22 mouse cellular contexts compared by ENCODE assay signal in genomic region chr5:59893952-59894724, GRCm38 (mm10).
DNase-seq lines count a peak whose midpoint lies in the region; ATAC-seq and TF ChIP-seq lines count a peak whose summit lies in the region.
"Had no signal": no experiment of that assay in that cellular context is flagged by ENCODE, and none has a peak within 500 bp of the region (broad histone marks: within the 10 kb centered on the region; RNA-seq: fewer than 3 reads in every experiment).

No protein-coding gene starts in this region.

- no peak overlapping the region for H3K27ac ChIP-seq in forebrain, postnatal 0 days (ENCODE audit: low read depth, low read length)
- H3K27ac ChIP-seq in forebrain, embryonic 15.5 days (replicated peaks), result no peak overlapping the region
- H3K27ac ChIP-seq: embryonic facial prominence, embryonic 15.5 days; heart, embryonic 10.5 days; hindbrain, embryonic 12.5 days had no signal

- no peak overlapping the region for H3K9ac ChIP-seq in forebrain, postnatal 0 days
- H3K9ac ChIP-seq in forebrain, embryonic 15.5 days (replicated peaks), result no peak overlapping the region
- H3K9ac ChIP-seq: embryonic facial prominence, embryonic 15.5 days; hindbrain, embryonic 12.5 days had no signal

- H3K4me1 ChIP-seq in forebrain, postnatal 0 days (ENCODE audit: insufficient read depth), result no peaks in the 10 kb centered on the region
- no peaks in the 10 kb centered on the region for H3K4me1 ChIP-seq in forebrain, embryonic 15.5 days
- H3K4me1 ChIP-seq: embryonic facial prominence, embryonic 15.5 days; heart, embryonic 10.5 days; hindbrain, embryonic 12.5 days had no signal

- no peaks in the 10 kb centered on the region for H3K9me3 ChIP-seq in forebrain, postnatal 0 days (ENCODE audit: low read length)
- H3K9me3 ChIP-seq in forebrain, embryonic 15.5 days, result no peaks in the 10 kb centered on the region
- H3K9me3 ChIP-seq: embryonic facial prominence, embryonic 15.5 days; heart, embryonic 10.5 days; hindbrain, embryonic 12.5 days had no signal

- peak; percentile 20; the same call in 1 of the 2 replicates for ATAC-seq in forebrain, postnatal 0 days
- ATAC-seq in forebrain, embryonic 15.5 days (replicated peaks), result no peak
- ATAC-seq: hindbrain, embryonic 16.5 days; inflammation-experienced regulatory T-cells, adult 6 months; intestine, postnatal 0 days had no signal

- H3K4me2 ChIP-seq in forebrain, postnatal 0 days (ENCODE audit: low read depth), result no peak overlapping the region
- H3K4me2 ChIP-seq in forebrain, embryonic 15.5 days (replicated peaks), result no peak overlapping the region
- H3K4me2 ChIP-seq: embryonic facial prominence, embryonic 15.5 days; hindbrain, embryonic 12.5 days had no signal

- intact Hi-C loops in left cerebral cortex, postnatal 25 days (cut with DNase I), result no loop called here

- TF ChIP-seq CTCF in forebrain, postnatal 0 days (IDR thresholded peaks at IDR 0.05; ENCODE audit: low read depth), result no peak

- H3K36me3 ChIP-seq in forebrain, postnatal 0 days (ENCODE audit: insufficient read depth), result no peaks in the 10 kb centered on the region
- no peaks in the 10 kb centered on the region for H3K36me3 ChIP-seq in forebrain, embryonic 15.5 days
- H3K36me3 ChIP-seq: embryonic facial prominence, embryonic 15.5 days; heart, embryonic 10.5 days; hindbrain, embryonic 12.5 days had no signal

- WGBS in forebrain, postnatal 0 days, result 71% methylated on average over 6 of the region's 6 CpGs
- 74% methylated on average over 6 of the region's 6 CpGs for WGBS in forebrain, embryonic 15.5 days

- no peak overlapping the region for H3K4me3 ChIP-seq in forebrain, postnatal 0 days (ENCODE audit: low read depth, low read length)
- no peak overlapping the region for H3K4me3 ChIP-seq in forebrain, embryonic 15.5 days
- H3K4me3 ChIP-seq: embryonic facial prominence, embryonic 15.5 days; erythroblast, embryonic 14.5 days; heart, embryonic 10.5 days; hindbrain, embryonic 12.5 days had no signal

- no peaks in the 10 kb centered on the region for H3K27me3 ChIP-seq in forebrain, postnatal 0 days (ENCODE audit: insufficient read depth, low read length)
- H3K27me3 ChIP-seq in forebrain, embryonic 15.5 days, result no peaks in the 10 kb centered on the region
- H3K27me3 ChIP-seq: embryonic facial prominence, embryonic 15.5 days; hindbrain, embryonic 12.5 days had no signal

- DNase-seq in cerebellum, postnatal 14 days, result peak; percentile 2 to 4
- DNase-seq in cerebellum, adult 18-20 months, result no peak
- no peak for DNase-seq in forebrain, postnatal 0 days
- peak; percentile 9 to 51 for DNase-seq in left cerebral cortex, postnatal 25 days (ENCODE audit: low spot score in 2 of 2)
- DNase-seq in left cerebral cortex, adult 9 months (ENCODE audit: low spot score in 2 of 2), result no peak
- DNase-seq in telencephalon, adult 2 months (ENCODE audit: low read depth, low spot score), result peak; percentile 58
- DNase-seq in layer of hippocampus, adult 9-11 months, result no peak
- DNase-seq: adrenal gland, adult 2 months; adrenal gland, postnatal 25 days; embryo, embryonic 11 days; gastrocnemius, postnatal 10 days; heart, adult 18-20 months; heart, postnatal 10 days; heart, postnatal 4 days had no signal

Comparison
In these comparisons a context has a peak if more than half of its experiments do, and no peak if none do; other contexts are left out.
1. DNase-seq: peak in cerebellum, postnatal 14 days (2 of 2), left cerebral cortex, postnatal 25 days (2 of 2) and telencephalon, adult 2 months (single experiment); none in cerebellum, adult 18-20 months (0 of 2), forebrain, postnatal 0 days (single experiment), left cerebral cortex, adult 9 months (0 of 2) and layer of hippocampus, adult 9-11 months (single experiment).